Mouse (Mus musculus) right cerebral cortex, postnatal 10 days (tissue): ENCODE results near the gene Gm14137.
A peak's percentile ranks its signal among the peaks of the same experiment; 100 is the strongest.

ENCODE experiments used
- DNase-seq, 2 experiments: peaks; one replicate each; pipeline ENCODE4 v3.0.0; 2021; ENCODE audit warnings: low spot score in 2 of 2

Gene Gm14137

DNA sequence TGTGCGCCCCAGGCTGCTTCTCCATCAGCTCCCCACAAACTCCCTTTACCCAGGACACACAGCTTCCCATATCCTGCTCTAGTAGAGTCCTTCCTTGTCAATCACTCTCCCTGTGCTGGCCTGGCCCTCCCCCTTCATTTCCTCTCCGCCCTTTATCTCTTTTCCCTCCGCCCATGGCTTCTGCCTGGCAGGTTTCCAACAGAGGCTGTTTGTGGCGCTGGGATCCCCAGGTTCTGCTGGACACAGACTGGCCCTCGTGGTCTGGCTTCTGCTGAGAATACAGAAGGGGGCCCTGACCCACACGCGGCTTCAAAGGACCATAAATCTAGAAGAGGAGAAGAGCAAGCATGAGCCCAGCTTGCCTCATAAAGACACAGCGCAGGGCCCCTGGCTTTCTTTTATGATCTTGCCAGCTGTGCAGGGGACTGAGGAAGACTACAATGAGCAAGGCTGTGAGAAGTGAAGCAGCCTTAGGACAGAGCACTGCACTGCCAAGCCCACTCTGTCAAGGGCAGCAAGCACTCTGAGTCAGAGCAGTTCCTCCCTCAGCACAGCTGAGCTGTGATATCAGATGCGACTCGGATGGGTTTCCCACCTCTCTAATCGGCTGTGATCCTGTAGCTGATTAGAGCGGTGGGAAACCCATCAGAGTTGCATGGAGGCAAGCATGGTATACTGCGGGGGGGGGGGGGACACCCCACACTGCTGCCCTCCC is 1.3 kb upstream of the Gm14137 start:
- peak; percentile 53 to 56 for DNase-seq

DNA sequence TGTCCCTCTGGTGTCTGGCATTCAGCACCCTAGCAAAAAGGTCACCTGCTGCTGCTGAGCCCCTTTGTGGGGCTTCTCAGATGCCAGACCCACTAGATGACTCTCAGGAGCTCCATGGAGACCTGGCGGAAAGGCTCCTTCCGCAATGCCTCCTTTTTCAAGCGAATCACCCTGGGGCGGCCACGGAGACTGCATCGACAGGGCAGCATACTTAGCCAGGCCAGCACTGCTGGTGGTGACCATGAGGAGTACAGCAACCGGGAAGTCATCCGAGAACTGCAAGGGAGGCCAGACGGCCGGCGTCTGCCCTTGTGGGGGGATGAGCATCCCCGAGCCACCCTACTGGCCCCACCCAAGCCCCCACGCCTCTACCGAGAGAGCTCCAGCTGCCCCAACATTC is 557 bp downstream of the Gm14137 start:
- no peak for DNase-seq

DNA sequence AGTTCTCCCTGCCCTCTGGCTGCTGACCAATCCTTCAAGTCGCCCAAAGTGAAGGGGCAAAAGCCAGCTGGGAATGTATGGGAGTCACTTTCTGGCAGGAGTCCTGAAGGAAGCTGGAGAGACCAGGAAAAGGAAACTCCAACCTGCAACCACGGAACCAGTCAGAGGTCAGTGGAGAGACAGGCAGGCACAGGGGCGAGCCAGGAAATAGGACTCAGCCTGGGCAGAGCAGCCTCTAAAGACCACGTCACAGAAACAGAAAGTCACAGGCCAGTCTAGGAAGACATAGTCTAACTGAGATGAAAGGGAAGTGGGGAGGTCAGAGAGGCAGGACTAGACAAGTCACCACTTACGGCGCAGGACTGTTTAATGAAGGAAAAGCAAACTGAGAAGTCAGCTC is 1.3 kb downstream of the Gm14137 start:
- DNase-seq = no peak

DNA sequence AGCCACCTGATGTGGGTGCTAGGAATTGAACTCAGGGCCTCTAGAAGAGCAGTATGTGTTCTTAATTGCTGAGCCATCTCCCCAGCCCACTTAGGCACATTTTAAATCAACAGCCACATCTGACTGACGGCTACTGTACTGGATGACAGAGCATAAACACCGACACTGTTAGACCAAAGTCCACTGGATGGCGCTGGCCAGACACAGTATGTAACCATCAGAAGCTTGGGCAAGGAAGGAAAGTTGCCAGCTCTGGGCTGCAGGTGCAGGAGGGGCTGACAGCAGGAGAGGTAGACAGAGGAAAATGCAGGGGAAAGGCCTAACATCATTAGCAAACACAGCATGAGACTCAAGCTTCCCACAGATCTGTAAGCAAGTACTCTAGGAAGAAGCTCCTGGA is 2.5 kb downstream of the Gm14137 start:
- DNase-seq = no peak

DNA sequence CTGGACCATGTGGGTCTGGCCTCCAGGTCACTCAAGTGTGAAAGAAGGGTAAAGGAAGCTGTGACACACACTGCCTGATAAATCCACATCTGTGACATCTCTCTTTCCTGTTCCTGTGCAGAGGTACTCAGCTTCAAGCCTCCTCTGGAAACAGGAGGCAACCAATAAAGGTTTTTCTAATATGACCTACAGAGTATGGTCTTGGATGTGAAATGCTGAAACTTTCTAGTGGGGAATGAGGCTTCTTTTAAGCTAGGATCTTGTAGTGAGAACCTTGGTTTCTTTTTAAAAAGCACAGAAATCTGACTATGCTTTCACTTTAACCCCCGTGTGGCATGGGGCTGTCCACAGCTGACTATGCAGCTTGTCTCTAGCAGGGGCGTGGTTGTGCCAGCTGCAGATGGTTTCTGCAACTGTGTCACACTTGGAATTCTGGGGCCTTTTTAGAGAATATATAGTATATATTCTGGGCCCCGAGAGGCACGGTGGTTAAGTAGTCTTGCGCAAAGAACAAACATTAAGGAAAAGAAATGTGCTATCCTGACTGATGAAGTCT is 3.2 kb downstream of the Gm14137 start:
- no peak for DNase-seq

DNA sequence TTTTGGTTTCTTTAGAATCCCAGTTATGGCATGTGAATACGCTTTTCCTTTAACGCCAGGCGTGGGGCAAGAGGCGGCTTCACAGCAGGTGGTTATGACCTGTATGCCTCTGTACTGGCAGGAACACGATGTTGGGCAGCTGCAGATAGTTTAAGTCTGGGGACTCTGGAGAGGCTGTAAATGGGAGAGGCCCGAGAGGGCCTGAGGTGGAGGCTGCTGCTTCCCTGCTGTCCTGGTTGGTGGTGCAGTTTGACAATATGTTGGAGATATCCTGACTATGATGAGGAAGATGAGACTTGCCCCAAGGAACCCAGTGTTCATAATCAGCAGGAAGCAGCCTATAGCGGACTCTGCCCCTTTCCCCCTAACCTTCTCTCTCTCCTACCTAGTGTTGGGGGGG is 8.6 kb downstream of the Gm14137 start:
- DNase-seq = no peak

DNA sequence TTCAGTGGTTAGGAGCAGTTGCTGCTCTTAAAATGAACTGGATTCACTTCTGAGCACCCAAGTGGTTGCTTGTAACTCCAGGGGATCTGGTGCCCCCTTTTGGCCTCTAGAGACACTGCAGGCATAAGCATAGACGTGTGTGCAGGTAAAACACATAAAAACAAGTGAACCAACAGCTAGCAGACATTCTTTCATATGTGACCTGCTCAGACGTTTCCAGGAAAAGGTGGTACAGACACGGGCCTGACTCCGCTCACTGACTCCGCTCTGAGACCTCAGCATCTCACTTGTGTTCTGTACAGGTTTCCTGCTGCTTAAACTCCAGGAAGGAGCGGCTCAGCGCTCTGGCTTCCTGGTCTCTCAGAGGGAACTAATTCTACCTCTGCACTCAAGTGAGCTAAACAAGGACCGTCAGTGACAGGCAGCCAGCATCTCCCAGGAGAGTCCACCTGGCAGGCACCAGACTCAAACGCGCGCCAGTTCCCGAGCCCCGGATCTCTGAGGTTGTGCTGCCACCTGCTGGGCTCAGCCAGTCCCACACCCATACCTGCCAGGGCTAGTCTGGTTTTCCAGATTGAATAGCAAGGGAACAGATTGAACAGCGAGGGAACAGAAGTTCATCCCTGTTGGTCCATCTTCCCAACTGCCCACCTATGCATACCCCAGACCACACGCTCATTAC is 14.9 kb downstream of the Gm14137 start:
- peak; percentile 77 to 85 for DNase-seq

DNA sequence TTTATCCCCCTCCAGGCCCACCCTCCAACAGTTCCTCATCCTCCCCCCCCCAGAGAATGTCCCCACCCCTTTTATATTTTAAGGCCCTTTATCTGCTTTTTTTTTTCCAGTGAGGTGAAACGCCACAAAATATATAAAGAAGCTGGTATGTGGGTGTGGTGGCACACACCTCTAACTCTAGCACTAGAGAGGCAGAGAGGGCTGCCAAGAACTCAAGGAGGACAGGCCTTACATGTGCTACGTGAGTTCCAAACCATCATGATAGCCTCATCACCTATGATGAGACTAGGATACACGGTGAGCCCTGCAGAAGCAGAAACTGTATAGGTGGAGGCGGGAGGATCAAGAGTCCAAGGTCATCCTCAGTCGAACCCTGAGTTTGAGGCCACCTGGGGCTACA is 16.7 kb downstream of the Gm14137 start:
- DNase-seq = no peak

DNA sequence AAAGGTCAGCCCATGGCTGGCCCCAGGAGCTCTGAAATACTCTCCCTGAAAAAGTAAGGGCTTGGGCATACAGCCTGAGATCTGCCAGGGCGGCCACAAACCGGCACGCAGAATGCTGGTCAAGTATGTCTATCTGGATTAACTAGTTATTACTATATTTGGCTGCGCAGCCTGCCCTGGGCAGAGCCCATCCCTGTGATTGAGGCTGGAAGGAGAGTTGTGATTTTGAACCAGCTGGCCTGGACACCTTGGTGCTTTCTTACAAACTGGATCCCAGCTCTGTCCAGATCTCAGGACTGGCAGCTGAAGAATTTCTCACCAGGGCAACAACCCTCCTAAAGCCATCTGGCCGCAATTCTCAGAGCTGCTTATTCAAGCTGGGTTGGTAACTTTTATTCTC is 19.8 kb downstream of the Gm14137 start:
- no peak for DNase-seq

DNA sequence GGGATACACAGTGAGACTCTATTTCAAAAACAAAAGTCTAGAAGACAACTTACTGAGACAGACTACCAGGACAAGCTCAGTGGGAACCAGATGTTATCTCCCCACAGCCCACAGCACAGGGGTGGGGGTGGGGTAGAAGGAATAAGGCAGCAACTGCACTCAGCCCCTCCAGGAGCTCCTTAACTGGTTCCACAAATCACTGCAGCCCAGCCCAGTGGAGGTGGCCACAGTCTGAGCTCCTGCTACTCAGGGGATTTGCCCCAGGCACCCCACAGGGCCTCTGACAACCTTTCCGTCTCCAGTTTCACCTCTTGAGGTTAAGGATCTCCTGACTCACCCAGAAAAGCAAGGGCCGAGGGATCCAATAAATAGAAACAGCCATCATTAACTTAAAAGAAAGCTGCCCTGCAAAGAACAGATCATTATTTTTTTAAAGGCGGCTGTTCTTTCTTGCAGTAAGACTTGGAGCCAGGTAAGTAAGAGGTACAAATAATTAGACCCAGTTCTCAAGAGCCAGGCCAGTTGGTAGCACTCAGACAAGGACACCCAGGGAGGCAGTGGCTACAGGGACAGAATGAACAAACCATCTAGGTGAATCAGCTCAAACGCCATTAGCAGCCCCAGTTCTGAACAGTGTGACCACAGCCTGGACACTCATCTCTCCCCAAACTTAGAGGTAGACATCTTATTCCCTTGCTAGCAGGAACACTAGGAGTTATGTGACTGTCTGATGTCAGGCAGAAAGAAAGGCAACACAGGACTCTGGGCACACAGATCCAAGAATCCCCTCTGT is 22.2 kb downstream of the Gm14137 start:
- no peak for DNase-seq

DNA sequence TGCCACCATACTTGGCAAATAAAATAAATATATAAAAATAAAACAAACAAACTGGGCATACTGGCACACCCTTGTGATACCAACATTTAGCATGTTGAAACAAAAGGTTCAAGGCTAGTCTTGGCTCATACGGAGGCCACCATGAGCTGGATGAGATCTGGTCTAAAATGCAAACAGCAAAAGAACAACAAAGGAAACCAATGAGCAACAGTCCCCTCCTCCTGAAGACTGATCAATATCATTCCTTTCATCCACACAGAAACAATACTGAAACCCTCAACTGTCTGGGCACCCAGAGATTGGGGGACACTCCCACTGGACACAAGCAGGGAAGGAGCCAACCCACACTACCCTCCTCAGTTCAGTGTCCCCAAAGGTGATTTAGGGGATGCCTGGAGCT is 23.2 kb downstream of the Gm14137 start:
- DNase-seq = no peak

DNA sequence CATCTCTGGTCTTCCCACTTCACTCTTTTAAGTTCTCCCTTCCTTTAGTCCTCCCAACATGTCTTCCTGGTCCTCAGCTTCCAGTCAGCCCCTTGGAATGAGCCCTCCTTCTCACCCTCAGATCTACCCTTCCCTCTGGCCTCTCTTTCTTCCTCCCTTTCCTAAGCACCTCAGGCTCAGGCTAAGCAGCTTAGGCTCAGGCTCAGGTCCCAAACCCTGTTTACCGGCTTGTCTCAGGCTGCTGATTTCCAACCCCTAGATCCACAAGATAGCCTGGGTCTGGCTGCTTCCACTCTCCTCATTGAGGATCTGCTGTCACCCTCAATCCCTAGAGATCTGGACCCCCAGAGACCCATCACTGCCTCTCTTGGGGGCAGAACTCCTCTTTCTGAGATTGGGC is 23.7 kb downstream of the Gm14137 start:
- DNase-seq = no peak

DNA sequence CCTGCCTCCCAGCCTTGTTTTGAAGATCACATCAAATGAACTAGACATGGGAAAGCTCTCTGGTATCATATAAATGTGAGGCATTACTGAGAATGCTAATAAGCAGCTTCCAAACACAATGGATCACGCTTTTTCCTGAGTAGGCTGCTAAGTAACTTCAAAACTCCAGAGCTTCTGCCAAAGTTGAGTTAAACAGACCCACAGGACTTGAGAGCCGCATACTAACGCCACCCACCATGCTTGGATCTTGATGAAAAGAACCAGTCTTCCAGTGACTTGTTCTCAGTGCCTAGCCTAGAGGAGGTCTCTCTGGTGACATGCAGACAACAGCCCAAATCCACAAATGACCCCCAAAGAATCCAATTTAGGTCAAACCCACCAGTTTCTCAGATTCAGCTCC is 24.6 kb downstream of the Gm14137 start:
- DNase-seq = no peak

DNA sequence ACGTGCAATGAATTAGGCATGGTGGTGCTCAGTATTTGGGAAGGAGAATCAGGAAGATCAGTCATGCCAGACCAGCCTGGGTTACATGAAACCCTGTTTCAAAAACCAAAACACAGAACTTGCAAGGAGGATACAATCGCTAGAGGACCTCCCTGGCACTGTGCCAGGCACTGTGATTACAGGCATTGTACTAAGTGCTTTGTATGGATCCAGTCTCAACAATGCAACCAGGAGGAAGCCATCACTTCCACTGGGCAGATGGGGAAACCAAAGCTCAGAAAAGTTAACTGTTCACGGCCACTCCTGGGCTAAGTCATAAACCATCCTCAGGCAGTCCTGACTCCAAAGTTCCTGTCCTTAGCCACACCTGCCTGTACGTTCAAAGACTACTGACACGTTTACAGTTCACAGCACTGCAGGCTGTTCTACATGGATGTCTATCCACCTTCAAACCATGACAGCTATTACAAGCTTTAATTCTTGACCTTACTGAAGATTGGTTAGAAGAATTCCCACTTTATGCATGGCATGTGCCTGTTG is 28.7 kb downstream of the Gm14137 start:
- peak in 1 of 2 experiments; percentile 45 for DNase-seq

DNA sequence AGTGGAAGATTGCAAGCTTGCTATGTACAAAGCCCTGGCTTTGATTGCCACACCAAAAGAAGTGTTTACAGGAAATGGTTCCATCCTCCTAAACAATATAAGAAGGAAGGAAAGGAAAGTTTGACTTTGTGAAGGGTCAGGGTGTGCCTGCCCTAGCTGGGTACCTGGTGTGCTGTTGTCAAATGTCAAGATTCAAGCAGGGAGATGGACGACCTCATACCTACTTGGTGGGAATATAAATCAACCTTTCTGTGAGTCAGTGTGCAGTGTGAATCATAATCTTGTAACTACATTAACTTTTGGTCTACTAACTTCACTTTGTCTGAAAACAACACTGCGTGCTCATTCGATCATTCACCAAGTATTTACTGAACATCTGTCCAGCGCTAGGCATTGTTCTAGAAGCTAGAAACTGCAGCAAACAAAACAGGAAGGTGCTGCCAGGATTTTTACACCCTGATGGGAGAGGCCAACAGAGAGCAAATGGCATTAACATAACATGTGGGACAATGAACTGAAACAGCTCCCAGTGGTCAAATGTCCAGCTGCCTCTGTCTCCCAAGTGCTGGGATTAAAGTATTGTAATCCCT is 29.7 kb downstream of the Gm14137 start:
- no peak for DNase-seq

DNA sequence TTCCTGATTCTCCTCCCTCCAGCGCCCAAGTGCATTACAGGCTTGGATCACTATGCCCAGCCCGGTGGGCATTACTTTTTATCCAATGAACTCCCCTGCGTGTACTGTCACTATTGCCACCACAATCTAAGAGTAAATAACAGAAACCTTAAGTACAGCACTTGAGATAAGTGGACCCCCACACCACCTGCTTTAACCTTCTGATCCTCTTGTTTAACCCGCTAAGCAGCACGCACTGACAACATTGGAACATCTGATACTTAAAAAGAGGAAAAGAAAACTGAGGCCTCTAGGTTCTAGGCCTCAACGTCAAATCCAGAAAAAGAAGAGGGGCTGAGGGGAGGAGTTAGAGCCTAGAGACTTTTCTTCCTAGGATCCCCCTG is 33.6 kb downstream of the Gm14137 start:
- DNase-seq = no peak

DNA sequence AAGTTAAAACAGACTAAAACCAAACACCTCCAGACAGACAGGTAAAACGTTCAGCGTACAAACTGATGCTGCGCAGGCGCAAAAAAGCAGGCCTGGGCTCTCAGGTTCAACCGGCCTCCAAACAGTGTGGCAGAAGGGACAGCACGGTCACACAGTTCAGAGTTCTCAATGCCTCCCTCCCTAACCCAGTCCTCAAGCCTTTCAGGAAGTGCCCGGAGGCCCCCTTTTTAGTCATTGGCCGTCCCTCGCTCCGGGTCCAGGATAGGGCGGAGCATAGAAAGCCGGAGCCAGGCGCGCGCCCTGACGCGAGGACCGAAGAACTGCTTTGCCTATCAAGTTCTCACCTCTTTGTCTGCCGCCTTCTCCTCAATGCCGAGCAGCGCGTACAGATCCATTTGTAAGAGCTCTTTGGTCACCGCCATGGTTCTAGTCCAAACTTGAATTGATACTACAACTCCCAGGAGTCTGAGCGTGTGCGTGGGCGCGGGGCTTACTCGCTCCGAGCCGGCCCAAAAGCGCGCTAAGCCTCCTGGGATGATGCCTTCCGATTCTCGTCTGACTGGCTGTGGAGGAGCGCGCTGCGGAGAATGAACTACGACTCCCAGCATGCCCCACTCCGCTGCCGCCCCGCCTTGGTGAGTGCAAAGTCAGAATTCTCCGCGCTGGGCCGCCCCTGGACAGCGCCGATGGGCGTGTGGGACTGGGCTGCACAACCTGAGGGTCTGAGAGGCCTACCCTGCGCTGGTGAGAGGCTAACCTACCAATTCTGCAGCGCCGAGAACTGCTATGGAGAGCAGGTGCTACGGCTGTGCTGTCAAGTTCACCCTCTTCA is 34.3 kb downstream of the Gm14137 start, which contains the start of the genes Zfyve19 and Dnajc17:
Gene Zfyve19, plus strand, starts transcription at position 274 of the 832 bp plus-strand sequence.
Gene Dnajc17, minus strand, starts transcription at position 452 of the 832 bp plus-strand sequence.
- DNase-seq = peak; percentile 99

DNA sequence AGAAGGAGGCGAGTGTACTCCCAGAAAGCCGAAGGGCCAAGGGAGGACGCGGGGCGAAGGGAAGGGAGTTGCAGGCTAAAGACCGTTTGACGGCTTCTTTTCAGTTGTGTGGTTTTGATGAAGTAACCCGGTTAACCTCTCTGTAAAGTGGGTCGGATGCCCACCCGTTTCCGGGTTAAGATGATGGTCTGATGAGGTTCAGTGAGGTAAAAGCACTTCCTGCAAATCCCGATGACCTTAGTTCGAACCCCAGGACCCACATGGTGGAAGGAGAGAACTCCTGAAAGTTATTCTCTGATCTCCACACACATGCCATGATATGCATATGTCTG is 34.8 kb downstream of the Gm14137 start:
- DNase-seq = no peak
